16 mouse cellular contexts compared by ENCODE assay signal in the genomic region with DNA sequence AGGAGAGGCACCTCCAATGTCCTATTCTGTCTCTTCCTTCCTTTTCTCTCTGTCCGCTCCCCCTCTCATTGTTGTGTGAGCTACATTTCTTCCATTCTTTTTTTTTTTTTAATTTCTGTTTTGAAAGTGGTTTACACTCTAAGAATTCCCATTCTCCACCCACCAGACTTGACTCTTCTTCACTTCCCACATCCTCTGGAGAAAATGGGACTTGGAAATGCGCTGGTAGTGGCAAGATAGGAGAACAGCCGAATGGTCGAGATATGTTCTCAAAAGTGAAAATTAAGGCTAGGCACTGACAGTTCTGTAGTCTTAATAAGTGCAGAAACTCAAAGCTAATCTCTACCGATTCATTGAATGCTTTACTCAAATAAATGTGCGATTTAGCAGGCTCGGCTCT.
"Had no signal": no experiment of that assay in that cellular context is flagged by ENCODE, and none has a peak within 500 bp of the region (broad histone marks: within the 10 kb centered on the region; RNA-seq: fewer than 3 reads in every experiment).

No protein-coding gene starts in this region.

- H3K27ac ChIP-seq: liver, embryonic 14.5 days; midbrain, embryonic 10.5 days; midbrain, embryonic 12.5 days; neural tube, embryonic 13.5 days; neural tube, embryonic 15.5 days had no signal

- DNase-seq: lung, adult 18-20 months; lung, embryonic 14.5 days; lung, postnatal 10 days; lung, postnatal 4 days; midbrain, embryonic 14.5 days; right cerebral cortex, postnatal 4 days; spleen, adult 18-20 months; thymus, adult 2 months; thymus, postnatal 25 days; thymus, postnatal 4 days had no signal

- H3K4me3 ChIP-seq: midbrain, embryonic 10.5 days; midbrain, embryonic 12.5 days; myocyte; neural tube, embryonic 13.5 days; neural tube, embryonic 15.5 days had no signal
